Mouse (Mus musculus) CH12.LX (cell line): Measurements from ENCODE around the gene Ica1. TPM values are rescaled to one million over a fixed set of nuclear protein-coding genes. Genes with fewer than 3 reads are reported as not detected.

Experiments used
- DNase-seq: peaks from one replicate; pipeline ENCODE4 v3.0.0-alpha.2; 2013; ENCODE audit errors: extremely low read depth
- H3K27ac ChIP-seq: 2 replicates; pipeline ENCODE4 v1.5.1; 2012; ENCODE audit warnings: low read depth, mild to moderate bottlenecking, control low read depth, moderate library complexity; ENCODE audit not compliant: insufficient read depth
- H3K27me3 ChIP-seq: replicated peaks from 2 replicates; pipeline ENCODE3; 2012; ENCODE audit warnings: inconsistent platforms
- H3K36me3 ChIP-seq, 2 experiments: replicated peaks in 1 of 2; 2 replicates each; pipeline versions ENCODE3 to v1.6.1; 2012; ENCODE audit warnings: inconsistent platforms in 1 of 2, low read length in 1 of 2, mild to moderate bottlenecking in 1 of 2, mixed read lengths in 1 of 2, moderate library complexity in 1 of 2; ENCODE audit not compliant: control insufficient read depth in 1 of 2, insufficient read depth in 1 of 2
- H3K4me1 ChIP-seq, 2 experiments: 2 replicates each; pipeline ENCODE4 v1.6.1; 2012; ENCODE audit warnings: inconsistent platforms in 1 of 2, moderate library complexity in 1 of 2; ENCODE audit not compliant: insufficient read depth in 2 of 2, control insufficient read depth in 1 of 2
- H3K4me2 ChIP-seq: 2 replicates; pipeline ENCODE4 v1.6.1; 2012; ENCODE audit warnings: low read depth, mild to moderate bottlenecking, control low read depth; ENCODE audit not compliant: poor library complexity, insufficient read depth, severe bottlenecking
- H3K4me3 ChIP-seq, 3 experiments: fragments of 150-350 bp in 1 of 3; sonication (generic) in 1 of 3; replicated peaks in 1 of 3; 2 replicates each; pipeline versions ENCODE3 to v1.5.1; 2011 to 2012; ENCODE audit warnings: low read depth in 2 of 3, low read length in 2 of 3, mild to moderate bottlenecking in 2 of 3, moderate library complexity in 2 of 3, control low read depth in 1 of 3, improper control_type of control experiment in 1 of 3, inconsistent platforms in 1 of 3, mixed read lengths in 1 of 3; ENCODE audit not compliant: poor library complexity in 1 of 3
- H3K79me2 ChIP-seq: replicated peaks from 2 replicates; pipeline ENCODE4 v1.6.1; 2012; ENCODE audit warnings: mild to moderate bottlenecking, moderate library complexity; ENCODE audit not compliant: control insufficient read depth, poor library complexity, insufficient read depth, severe bottlenecking; ENCODE audit errors: extremely low read depth
- H3K9ac ChIP-seq: 2 replicates; pipeline ENCODE4 v1.6.1; 2012; ENCODE audit warnings: low read depth, mild to moderate bottlenecking, control low read depth, moderate library complexity; ENCODE audit not compliant: insufficient read depth
- H3K9me3 ChIP-seq: replicated peaks from 2 replicates; pipeline ENCODE3; 2012; ENCODE audit warnings: low read length, inconsistent platforms, mixed read lengths
- BHLHE40 ChIP-seq: IDR thresholded peaks from 2 replicates; pipeline ENCODE4 v1.6.1; 2011; ENCODE audit warnings: mild to moderate bottlenecking, low read depth, low read length, improper control_type of control experiment
- CHD1 ChIP-seq: IDR thresholded peaks from 2 replicates; pipeline ENCODE4 v1.6.1; 2012; ENCODE audit warnings: low read depth, low read length, improper control_type of control experiment, inconsistent platforms
- CTCF ChIP-seq, 2 experiments: IDR thresholded peaks in 1 of 2; conservative IDR thresholded peaks in 1 of 2; 2 replicates each; pipeline ENCODE4 v1.5.1; 2011 to 2012; ENCODE audit warnings: low read depth in 2 of 2, low read length in 2 of 2, improper control_type of control experiment in 1 of 2, inconsistent platforms in 1 of 2, mild to moderate bottlenecking in 1 of 2, moderate library complexity in 1 of 2
- ELF1 ChIP-seq: IDR thresholded peaks from 2 replicates; pipeline ENCODE4 v1.6.1; 2014; ENCODE audit warnings: low read depth, mild to moderate bottlenecking, inconsistent platforms, low read length, improper control_type of control experiment
- EP300 ChIP-seq: IDR thresholded peaks from 2 replicates; pipeline ENCODE4 v1.6.1; 2011; ENCODE audit warnings: low read length, improper control_type of control experiment
- ETS1 ChIP-seq: conservative IDR thresholded peaks from 2 replicates; pipeline ENCODE4 v1.6.1; 2012; ENCODE audit warnings: low read depth, mild to moderate bottlenecking, inconsistent platforms, low read length, improper control_type of control experiment, moderate library complexity
- GABPA ChIP-seq: IDR thresholded peaks from 2 replicates; pipeline ENCODE4 v1.6.1; 2012; ENCODE audit warnings: low read depth, low read length, improper control_type of control experiment, inconsistent platforms; ENCODE audit not compliant: insufficient replicate concordance
- HCFC1 ChIP-seq: IDR thresholded peaks from 2 replicates; pipeline ENCODE4 v1.6.1; 2012; ENCODE audit warnings: low read depth, mild to moderate bottlenecking, inconsistent platforms, low read length, improper control_type of control experiment
- IRF4 ChIP-seq: IDR thresholded peaks from 2 replicates; pipeline ENCODE4 v1.6.1; 2014; ENCODE audit warnings: low read depth, mild to moderate bottlenecking, inconsistent platforms, low read length, improper control_type of control experiment
- JUN ChIP-seq: IDR thresholded peaks from 2 replicates; pipeline ENCODE4 v1.6.1; 2011; ENCODE audit warnings: low read depth, mild to moderate bottlenecking, low read length, improper control_type of control experiment, moderate library complexity; ENCODE audit not compliant: insufficient read depth
- KAT2A ChIP-seq: IDR thresholded peaks from 2 replicates; pipeline ENCODE4 v1.6.1; 2012; ENCODE audit warnings: low read length, improper control_type of control experiment, inconsistent platforms; ENCODE audit not compliant: insufficient replicate concordance
- MAFK ChIP-seq: IDR thresholded peaks from 2 replicates; pipeline ENCODE4 v1.6.1; 2011; ENCODE audit warnings: low read length, improper control_type of control experiment; ENCODE audit not compliant: insufficient replicate concordance
- MAX ChIP-seq: IDR thresholded peaks from 2 replicates; pipeline ENCODE4 v1.6.1; 2011; ENCODE audit warnings: low read length, improper control_type of control experiment
- MAZ ChIP-seq: IDR thresholded peaks from 2 replicates; pipeline ENCODE4 v1.6.1; 2012; ENCODE audit warnings: low read depth, mild to moderate bottlenecking, inconsistent platforms, low read length, improper control_type of control experiment, moderate library complexity
- MXI1 ChIP-seq: IDR thresholded peaks from 2 replicates; pipeline ENCODE4 v1.6.1; 2011; ENCODE audit warnings: mild to moderate bottlenecking, low read depth, low read length, improper control_type of control experiment
- MYC ChIP-seq: IDR thresholded peaks from 2 replicates; pipeline ENCODE4 v1.6.1; 2011; ENCODE audit warnings: low read depth, mild to moderate bottlenecking, improper control_type of control experiment, low read length
- POLR2AphosphoS2 ChIP-seq: IDR thresholded peaks from 2 replicates; pipeline ENCODE4 v1.6.1; 2011; ENCODE audit warnings: low read depth, low read length, improper control_type of control experiment
- RCOR1 ChIP-seq: conservative IDR thresholded peaks from 2 replicates; pipeline ENCODE4 v1.6.1; 2012; ENCODE audit warnings: low read depth, mild to moderate bottlenecking, inconsistent platforms, low read length, improper control_type of control experiment
- TCF12 ChIP-seq: IDR thresholded peaks from 2 replicates; pipeline ENCODE4 v1.6.1; 2014; ENCODE audit warnings: low read depth, mild to moderate bottlenecking, inconsistent platforms, low read length, improper control_type of control experiment
- USF1 ChIP-seq: IDR thresholded peaks from 2 replicates; pipeline ENCODE4 v1.6.1; 2014; ENCODE audit warnings: low read depth, mild to moderate bottlenecking, inconsistent platforms, low read length, improper control_type of control experiment
- dilution Hi-C: fragments of 300-500 bp; cut with MboI; formaldehyde crosslinking; loops from 2 replicates; pipeline ENCODE4 v1.14.3; 2020; ENCODE audit warnings: low sequenced_read_pairs; ENCODE audit not compliant: extremely low pct_unique_long_range_greater_than_20kb, extremely low pct_ligation_motif_present
- in situ Hi-C: fragments of 300-500 bp; cut with MboI; formaldehyde crosslinking; loops from 3 replicates; pipeline ENCODE4 v1.14.3; 2019; ENCODE audit warnings: low sequenced_read_pairs, low pct_ligation_motif_present, low pct_unique_long_range_greater_than_20kb, mixed read lengths
- polyA plus RNA-seq: library from polyadenylated mRNA; unstranded; fragments of >175 nt; gene quantifications from 2 replicates; pipeline ENCODE4 v1.2.1, GENCODE M21; 2012; ENCODE audit warnings: low read depth; ENCODE audit not compliant: insufficient read length
- total RNA-seq, 2 experiments: library from RNA; depleted of rRNA; stranded (reverse); fragments of 300-350 nt in 1 of 2; fragments of >200 nt in 1 of 2; gene quantifications; 2 replicates each; pipeline ENCODE4 v1.2.3; 2012 to 2014

Ica1 gene
- total and polyA plus RNA-seq, 3 experiments: 0.59 TPM; not detected in 2

GRCm38 (mm10) chr6:8765801-8766200, 12.5 kb downstream of the Ica1 start:
- Histone ChIP-seq H3K9me3 (no peaks in the 10 kb centered on the region), H3K4me1 (no peaks in the 10 kb centered on the region), H3K79me2 (no peaks in the 10 kb centered on the region), H3K36me3 (no peaks in the 10 kb centered on the region), H3K27me3 (no peaks in the 10 kb centered on the region), H3K27ac (no peak overlapping the region), H3K4me3 (no peak overlapping the region), H3K9ac (no peak overlapping the region), H3K4me2 (no peak overlapping the region)
- dilution Hi-C loops (no loop called here), in situ Hi-C loops (no loop called here)
- TF ChIP-seq BHLHE40: no peak
- TF ChIP-seq MAX: no peak
- no peak for TF ChIP-seq HCFC1
- TF ChIP-seq KAT2A: no peak
- TF ChIP-seq MYC: no peak
- no peak for DNase-seq

- H3K27me3 ChIP-seq: no peaks in the 10 kb centered on the region
- H3K9ac ChIP-seq: no peak overlapping the region
- no peaks in the 10 kb centered on the region for H3K36me3 ChIP-seq
- in situ Hi-C loops (no loop called here), dilution Hi-C loops (no loop called here)
- H3K79me2 ChIP-seq: no peaks in the 10 kb centered on the region
- no peak overlapping the region for H3K4me2 ChIP-seq
- no peaks in the 10 kb centered on the region for H3K4me1 ChIP-seq
- no peak for DNase-seq
- H3K4me3 ChIP-seq: no peak overlapping the region
- no peak for TF ChIP-seq USF1
- TF ChIP-seq JUN: no peak
- no peak for TF ChIP-seq CTCF (conservative IDR thresholded peaks at IDR 0.05 in 1 of 2, IDR thresholded peaks at IDR 0.05 in 1 of 2; ENCODE audit: low read depth in 2 of 2, low read length in 2 of 2)
- TF ChIP-seq MYC: no peak
- no peak for TF ChIP-seq MAZ
- TF ChIP-seq GABPA: no peak
- TF ChIP-seq ETS1: no peak
- TF ChIP-seq EP300: no peak
- TF ChIP-seq MAFK: no peak
- TF ChIP-seq CHD1: no peak
- no peak for TF ChIP-seq RCOR1
- no peak for TF ChIP-seq IRF4
- TF ChIP-seq POLR2AphosphoS2: no peak
- no peak for TF ChIP-seq ELF1
- TF ChIP-seq TCF12: no peak
- TF ChIP-seq MXI1: no peak
- TF ChIP-seq, all 38 proteins: peak for 0
- Histone ChIP-seq H3K9me3 (no peaks in the 10 kb centered on the region), H3K27ac (no peak overlapping the region)
Observed at GRCm38 (mm10) chr6:8765064-8765463, 13.2 kb downstream of the Ica1 start.
